Mouse (Mus musculus) left cerebral cortex, postnatal 14 days (tissue): ENCODE results near the gene Cdh23. TPM values are rescaled to one million over a fixed set of nuclear protein-coding genes. Genes with fewer than 3 reads are reported as not detected.

Source experiments
- DNase-seq, 2 experiments: peaks; one replicate each; pipeline ENCODE4 v3.0.0; 2021 to 2022; ENCODE audit warnings: low spot score in 2 of 2, mixed read lengths in 1 of 2
- intact Hi-C: fragments of 180-260 bp; cut with DNase I; formaldehyde crosslinking; loops from one replicate; pipeline ENCODE4 v1.15.1; 2025
- total RNA-seq, 2 experiments: library from RNA; stranded (reverse); gene quantifications; 2 replicates each; pipeline ENCODE4 v1.2.3; 2021

The Cdh23 gene
- total RNA-seq, 2 experiments from 2014 or later, result 1.5 to 2.0 TPM

DNA sequence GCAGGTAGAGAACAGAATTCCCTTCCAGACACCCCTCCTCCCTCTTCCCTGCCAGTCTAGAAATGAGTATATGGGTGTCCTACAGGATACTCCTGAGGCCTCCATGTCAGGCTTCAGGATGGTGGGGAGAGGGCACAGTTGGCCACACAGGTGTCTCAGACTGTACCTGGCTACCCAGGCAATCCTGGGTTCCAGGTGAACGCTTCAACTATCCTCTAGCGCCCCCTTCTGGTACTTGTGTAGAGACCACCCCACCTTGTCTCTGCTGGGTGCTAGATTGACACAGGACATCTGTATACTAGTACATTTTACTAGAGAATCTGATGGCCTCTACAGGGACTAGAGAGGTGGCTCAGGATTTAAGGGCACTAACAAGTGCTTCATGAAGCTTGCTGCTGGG lies 253.2 kb downstream of the Cdh23 start:
- DNase-seq, result no peak
- intact Hi-C loops, result no loop called here

DNA sequence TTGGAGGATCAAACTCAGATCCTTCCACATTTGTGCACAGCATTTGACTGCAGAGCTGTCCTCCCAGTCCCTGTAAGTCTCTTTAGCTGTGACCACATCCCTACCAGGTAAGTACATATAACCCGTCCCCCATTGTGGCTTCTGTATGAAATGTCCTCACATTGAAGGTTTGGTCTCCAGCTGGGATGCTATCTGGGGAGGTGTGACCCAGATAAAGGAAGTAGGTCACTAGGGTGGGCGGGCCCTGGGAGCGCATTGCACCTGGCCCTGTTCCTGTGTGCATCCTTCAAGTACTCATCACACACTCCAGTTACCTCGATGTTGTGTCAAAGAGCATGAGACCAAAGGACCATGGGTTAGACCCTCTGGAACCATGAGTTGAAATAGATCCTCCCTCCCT lies 254.0 kb downstream of the Cdh23 start:
- intact Hi-C loops, result no loop called here

GRCm38 (mm10) chr10:60432679-60433078 lies 263.6 kb downstream of the Cdh23 start:
- no peak for DNase-seq
- intact Hi-C loops, result no loop called here

More for the DNA sequence above, 254.0 kb downstream of the Cdh23 start:
- no peak for DNase-seq

- DNase-seq, result no peak
- intact Hi-C loops, result no loop called here
Observed at GRCm38 (mm10) chr10:60430591-60430990, 265.7 kb downstream of the Cdh23 start.

DNA sequence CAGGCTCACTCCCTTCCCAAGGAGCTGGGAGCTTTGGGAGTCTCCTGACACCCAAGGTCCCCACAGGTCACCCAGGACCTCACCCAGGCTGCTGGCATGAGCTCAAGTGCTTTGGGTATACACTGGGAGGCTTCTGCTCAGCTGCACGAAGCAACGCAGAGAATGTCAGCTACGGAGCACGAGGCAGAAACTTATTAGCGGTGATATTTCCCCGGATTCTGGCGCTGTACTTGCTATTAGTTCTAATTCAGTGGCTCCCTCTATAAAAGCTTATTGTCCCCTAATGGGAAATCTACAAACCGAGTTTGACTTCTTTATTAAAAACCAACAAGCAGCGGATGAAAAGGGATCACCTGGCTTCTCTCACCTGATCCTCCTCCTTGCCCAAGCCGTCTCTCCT lies 266.3 kb downstream of the Cdh23 start:
- DNase-seq, result no peak
- intact Hi-C loops, result no loop called here

GRCm38 (mm10) chr10:60422756-60423155 lies 273.5 kb downstream of the Cdh23 start:
- DNase-seq, result no peak
- intact Hi-C loops, result no loop called here

- DNase-seq, result no peak
- intact Hi-C loops, result loop anchor here (2.0 to 5.0 kb wide), 2 partner anchors 277 to 338 kb away; partner anchors contain the start of gene Cdh23
Observed at GRCm38 (mm10) chr10:60419624-60420023, 276.7 kb downstream of the Cdh23 start.

GRCm38 (mm10) chr10:60418137-60418536 lies 278.2 kb downstream of the Cdh23 start:
- intact Hi-C loops, result loop anchor here (2.0 to 5.0 kb wide), 2 partner anchors 279 to 339 kb away; partner anchors contain the start of gene Cdh23
- peak; percentile 80 to 84 for DNase-seq

DNA sequence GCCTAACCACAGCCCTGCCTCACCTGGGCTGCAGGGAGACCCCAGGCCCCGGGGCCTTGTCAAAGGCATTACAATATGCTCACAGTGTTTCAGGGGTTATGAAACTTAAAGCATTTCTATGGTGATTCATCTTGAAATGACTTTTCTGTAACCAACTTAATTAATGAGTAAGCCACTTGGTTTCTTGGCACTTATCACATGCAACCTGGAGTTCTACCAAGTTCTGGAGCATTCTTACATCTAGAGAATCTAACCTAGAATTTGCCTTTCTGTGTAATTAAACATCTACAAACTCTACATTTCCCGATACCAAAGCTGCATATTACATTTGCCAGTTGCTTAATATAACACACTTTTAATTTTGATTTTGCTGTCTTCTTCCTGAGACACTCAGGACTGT lies 279.2 kb downstream of the Cdh23 start:
- no peak for DNase-seq
- intact Hi-C loops, result loop anchor here (5.0 kb wide), 1 partner anchor 340 kb away; no protein-coding TSS in a partner anchor

DNA sequence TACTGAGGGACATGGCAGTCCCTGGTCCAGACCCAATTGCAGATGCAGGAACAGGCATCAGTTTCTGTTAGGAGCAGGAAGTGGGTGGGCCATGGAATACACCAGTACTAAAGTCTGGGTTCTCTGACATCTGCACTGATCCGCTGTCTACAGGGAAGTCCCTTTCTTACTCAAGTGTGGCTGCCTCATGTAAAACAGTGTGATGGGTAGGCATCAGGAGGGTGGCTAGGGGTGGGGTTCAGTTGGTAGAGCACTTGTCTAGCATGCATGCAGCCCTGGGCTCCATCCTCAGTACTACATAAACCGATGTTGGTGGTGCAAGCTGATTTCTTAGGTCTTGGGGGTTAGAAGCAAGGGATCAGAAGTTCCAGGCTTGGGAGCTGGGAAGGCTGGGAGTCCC lies 282.5 kb downstream of the Cdh23 start:
- intact Hi-C loops, result no loop called here
- no peak for DNase-seq

DNA sequence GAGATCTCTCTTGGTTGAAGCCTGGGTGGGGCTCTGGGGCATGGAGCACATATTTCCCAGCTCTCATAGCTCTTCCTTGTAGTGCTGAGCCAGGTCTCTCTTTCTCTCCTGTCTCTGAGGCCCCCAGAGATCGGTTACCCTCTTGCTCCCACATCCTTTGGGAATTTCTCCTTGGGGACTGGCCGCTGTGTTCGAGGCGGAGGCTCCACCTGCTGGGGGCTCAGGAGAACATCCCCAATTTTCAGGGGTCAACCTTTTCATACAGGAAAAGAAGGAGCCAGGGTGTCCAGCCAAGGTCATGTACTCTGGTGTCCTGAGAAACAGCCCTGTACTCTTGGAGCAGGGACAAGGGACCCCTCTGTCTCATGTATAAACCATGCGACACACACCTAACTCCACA lies 284.5 kb downstream of the Cdh23 start:
- no peak for DNase-seq
- intact Hi-C loops, result loop anchor here (1.0 kb wide), 1 partner anchor 105 kb away; no protein-coding TSS in a partner anchor

GRCm38 (mm10) chr10:60407831-60408230 lies 288.5 kb downstream of the Cdh23 start:
- peak; percentile 55 to 77 for DNase-seq
- intact Hi-C loops, result no loop called here

DNA sequence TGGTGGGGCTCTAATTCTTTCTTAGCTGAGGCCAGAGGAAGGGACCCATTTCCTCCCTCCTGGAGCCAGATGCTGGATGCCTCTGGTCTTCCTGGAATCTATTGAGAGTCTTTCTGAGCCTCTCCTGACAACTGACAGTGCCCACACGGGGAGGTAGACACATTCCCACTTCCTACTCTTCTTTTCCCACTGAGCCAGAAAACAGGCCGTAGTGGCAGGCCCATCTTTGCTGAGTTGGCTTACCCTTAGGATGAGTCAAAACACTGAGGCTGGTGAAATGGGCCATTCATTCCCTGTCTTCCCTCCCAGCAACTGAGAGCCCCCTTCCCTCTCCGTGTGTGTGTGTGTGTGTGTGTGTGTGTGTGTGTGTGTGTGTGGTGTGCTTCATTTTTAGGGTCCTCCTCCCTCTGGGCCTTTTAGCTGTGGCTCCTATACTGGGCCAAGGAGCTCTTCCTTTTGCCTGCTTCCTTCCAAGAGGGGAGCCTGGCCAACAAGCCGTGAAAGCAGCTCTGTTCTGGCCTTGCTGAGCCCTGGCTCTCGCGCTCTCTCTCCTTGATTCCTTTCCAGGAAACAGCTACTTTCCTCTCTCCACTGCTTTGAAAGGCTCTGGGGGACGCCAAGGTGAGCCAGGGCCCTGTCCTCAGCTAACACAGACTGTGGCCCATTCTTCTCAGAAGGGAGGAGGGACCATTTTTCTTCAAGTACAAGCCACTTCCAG lies 290.7 kb downstream of the Cdh23 start:
- peak; percentile 54 to 64 for DNase-seq
- intact Hi-C loops, result no loop called here

DNA sequence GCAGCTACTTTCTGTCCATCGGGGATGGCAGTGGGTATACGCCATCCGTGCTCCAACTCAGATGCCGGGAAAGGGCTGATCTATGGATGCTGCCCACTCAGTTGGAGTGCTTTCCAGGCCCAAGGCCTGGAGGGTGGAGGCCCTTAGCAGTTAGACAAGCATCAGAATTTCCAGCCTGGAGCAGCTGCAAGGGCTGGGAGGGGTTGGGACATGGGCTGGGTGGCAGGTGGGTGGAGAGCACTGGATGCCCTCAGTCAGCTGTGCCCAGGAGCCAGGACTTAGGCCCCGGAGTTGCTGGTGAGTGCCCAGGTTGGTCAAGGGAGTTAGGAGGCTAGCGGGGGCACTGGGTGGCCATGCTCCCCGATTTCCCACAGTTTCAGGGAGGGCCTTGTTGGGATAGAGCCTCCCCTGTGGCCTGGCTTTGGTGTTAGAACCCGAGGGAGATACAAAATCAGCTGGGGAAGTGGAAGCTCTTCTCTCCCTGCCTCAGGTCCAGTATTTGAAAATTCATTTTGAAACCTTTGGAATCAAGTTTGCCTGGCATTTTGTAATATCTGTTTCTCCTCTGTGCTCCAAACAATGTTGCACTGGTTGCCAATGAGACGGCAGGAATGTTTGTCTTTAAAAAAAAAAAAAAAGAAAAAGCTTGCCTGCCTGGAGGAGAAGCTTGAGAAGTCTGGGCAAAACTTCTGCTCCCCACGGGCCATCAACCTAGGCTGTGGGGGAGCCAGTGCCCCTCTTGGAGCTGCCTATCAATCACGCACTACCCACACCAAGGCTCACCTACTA lies 295.6 kb downstream of the Cdh23 start:
- no peak for DNase-seq
- intact Hi-C loops, result no loop called here

GRCm38 (mm10) chr10:60399449-60399848 lies 296.8 kb downstream of the Cdh23 start, which contains the start of gene Gm17455:
Gene Gm17455, plus strand, starts transcription at chr10:60399726.
- intact Hi-C loops, result loop anchor here (5.0 kb wide), 1 partner anchor 52 kb away; the partner anchor contains the start of gene Vsir
- DNase-seq, result no peak

DNA sequence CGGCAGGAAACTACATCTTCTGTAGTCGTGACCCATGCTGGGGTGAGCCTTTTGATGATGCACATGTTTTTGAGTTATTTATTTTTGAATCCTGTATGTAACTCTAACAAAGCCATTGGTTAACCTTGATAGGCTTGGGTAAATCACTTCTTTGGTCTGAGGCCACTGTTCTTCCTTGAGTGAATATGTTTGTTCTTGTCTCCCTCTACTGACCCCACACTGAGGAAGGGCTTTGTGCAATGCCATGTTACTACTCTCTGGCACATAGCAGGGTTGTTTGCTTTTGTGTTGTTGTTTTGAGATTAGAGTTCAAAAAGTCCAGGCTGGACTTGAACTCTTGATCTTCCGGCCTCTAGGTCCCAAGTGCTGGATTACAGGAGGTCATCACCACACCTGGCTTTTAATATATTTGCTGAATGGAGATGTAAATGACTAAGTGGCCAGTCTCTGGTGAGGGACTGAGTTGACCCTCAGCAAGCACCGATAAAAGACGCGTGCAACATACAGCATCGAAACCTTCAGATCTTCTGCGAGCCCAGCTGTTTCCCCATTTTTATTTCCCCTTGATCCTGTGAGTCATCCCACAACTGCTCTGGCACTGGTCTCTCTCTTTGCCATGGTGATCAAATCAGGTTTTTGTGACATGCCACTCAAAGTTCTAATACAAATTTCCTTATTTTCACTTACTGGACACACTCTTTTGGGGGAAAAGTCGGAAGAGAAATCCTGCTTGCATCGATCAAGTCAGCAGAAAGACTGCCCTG lies 298.1 kb downstream of the Cdh23 start:
- DNase-seq, result no peak
- intact Hi-C loops, result loop anchor here (5.0 kb wide), 1 partner anchor 51 kb away; the partner anchor contains the start of gene Vsir

DNA sequence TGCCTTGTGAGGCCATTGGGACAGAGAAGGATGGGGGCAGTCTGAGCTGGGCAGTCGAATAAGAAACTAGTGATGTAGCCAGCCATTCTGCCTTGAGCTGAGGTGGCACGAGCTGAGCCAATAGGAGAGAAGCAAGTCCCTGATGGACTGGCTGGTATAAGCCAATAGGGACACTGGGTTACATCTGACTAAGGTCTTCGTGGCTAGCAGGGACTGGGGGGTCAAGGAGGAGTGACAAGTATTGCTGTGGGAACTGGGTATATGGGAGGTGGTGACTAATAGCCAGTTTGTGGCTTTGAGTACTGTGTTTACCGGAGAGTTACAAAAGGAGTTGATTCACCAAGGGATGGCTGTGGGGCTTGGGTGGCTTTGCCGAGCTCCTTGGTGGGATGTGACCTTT lies 300.7 kb downstream of the Cdh23 start:
- no peak for DNase-seq
- intact Hi-C loops, result loop anchor here (5.0 kb wide), 1 partner anchor 48 kb away; the partner anchor contains the start of gene Vsir

GRCm38 (mm10) chr10:60394936-60395335 lies 301.4 kb downstream of the Cdh23 start:
- peak in 1 of 2 experiments; percentile 46 for DNase-seq
- intact Hi-C loops, result loop anchor here (5.0 kb wide), 1 partner anchor 48 kb away; the partner anchor contains the start of gene Vsir

DNA sequence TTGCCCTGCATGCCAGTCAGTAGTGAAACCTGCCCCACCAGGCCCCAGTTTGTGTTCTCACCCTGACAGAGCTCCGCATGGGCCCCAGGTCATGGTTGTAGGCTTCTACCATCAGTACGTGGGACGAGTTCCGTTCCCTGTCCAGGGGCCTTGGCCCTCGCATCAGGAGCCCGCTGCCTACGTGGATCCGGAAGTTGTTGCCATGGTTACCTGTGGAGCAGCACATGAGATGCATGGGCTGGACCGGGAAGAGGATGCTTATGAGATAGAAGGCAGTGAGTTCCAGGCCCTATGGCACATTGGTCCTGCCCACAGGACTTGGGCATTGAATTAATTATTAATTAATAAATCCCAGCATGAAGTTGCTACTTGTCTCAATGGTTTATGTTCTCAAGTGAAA lies 304.6 kb downstream of the Cdh23 start:
- intact Hi-C loops, result no loop called here
- DNase-seq, result no peak
